Mouse (Mus musculus): ENCODE measurements around the gene Tmem251. TPM values are rescaled to one million over a fixed set of nuclear protein-coding genes. Genes with fewer than 3 reads are reported as not detected.

Tmem251 gene
- polyA plus RNA-seq (2012; rRNA removed), result 2.2 and 2.6 TPM in 2 replicates

GRCm38 (mm10) chr12:102743589-102744574, at the start of gene Tmem251, which contains the start of gene Moap1:
Tmem251 (plus strand) TSS chr12:102743762.
Moap1 (minus strand) TSS chr12:102743661.

GRCm38 (mm10) chr12:102704457-102705198, 38.9 kb upstream of the Tmem251 start, which contains the start of gene Itpk1:
Itpk1 (minus strand) TSS chr12:102704930.

GRCm38 (mm10) chr12:102757689-102758402, 14.3 kb downstream of the Tmem251 start, which contains the start of the genes Gm28051, Gon7 and Ubr7:
Gm28051 (minus strand) TSS chr12:102757765.
Gon7 (minus strand) TSS chr12:102757803.
Ubr7 (plus strand) TSS chr12:102757967.

GRCm38 (mm10) chr12:102758403-102758756, 14.8 kb downstream of the Tmem251 start, which contains the start of gene Gm20604:
Gm20604 (minus strand) TSS chr12:102758672.

Other genes with a start within 250 kb of the Tmem251 start
- 1.2 TPM in 2 replicates for gene Chga, start 188.8 kb upstream of the Tmem251 start, polyA plus RNA-seq (2012; rRNA removed)
- gene Itpk1, start 38.8 kb upstream of the Tmem251 start, polyA plus RNA-seq (2012; rRNA removed), result 2.1 and 2.2 TPM in 2 replicates
- gene Moap1, start 101 bp upstream of the Tmem251 start, polyA plus RNA-seq (2012; rRNA removed), result 2.3 and 2.4 TPM in 2 replicates
- not detected in 2 replicates for gene Gm28051, start 14.0 kb downstream of the Tmem251 start, polyA plus RNA-seq (2012; rRNA removed)
- gene Gon7, start 14.0 kb downstream of the Tmem251 start, polyA plus RNA-seq (2012; rRNA removed), result 8.8 and 10.1 TPM in 2 replicates
- 15.9 and 19.3 TPM in 2 replicates for gene Ubr7, start 14.2 kb downstream of the Tmem251 start, polyA plus RNA-seq (2012; rRNA removed)
- 6.1 and 6.7 TPM in 2 replicates for gene Gm20604, start 14.9 kb downstream of the Tmem251 start, polyA plus RNA-seq (2012; rRNA removed)
- gene Btbd7, start 134.7 kb downstream of the Tmem251 start, polyA plus RNA-seq (2012; rRNA removed), result 4.1 and 4.8 TPM in 2 replicates
- not detected in 2 replicates for gene Cox8c, start 155.6 kb downstream of the Tmem251 start, polyA plus RNA-seq (2012; rRNA removed)
- gene Unc79, start 205.1 kb downstream of the Tmem251 start, polyA plus RNA-seq (2012; rRNA removed), result 0.05 and 0.06 TPM in 2 replicates